In the genomic region with DNA sequence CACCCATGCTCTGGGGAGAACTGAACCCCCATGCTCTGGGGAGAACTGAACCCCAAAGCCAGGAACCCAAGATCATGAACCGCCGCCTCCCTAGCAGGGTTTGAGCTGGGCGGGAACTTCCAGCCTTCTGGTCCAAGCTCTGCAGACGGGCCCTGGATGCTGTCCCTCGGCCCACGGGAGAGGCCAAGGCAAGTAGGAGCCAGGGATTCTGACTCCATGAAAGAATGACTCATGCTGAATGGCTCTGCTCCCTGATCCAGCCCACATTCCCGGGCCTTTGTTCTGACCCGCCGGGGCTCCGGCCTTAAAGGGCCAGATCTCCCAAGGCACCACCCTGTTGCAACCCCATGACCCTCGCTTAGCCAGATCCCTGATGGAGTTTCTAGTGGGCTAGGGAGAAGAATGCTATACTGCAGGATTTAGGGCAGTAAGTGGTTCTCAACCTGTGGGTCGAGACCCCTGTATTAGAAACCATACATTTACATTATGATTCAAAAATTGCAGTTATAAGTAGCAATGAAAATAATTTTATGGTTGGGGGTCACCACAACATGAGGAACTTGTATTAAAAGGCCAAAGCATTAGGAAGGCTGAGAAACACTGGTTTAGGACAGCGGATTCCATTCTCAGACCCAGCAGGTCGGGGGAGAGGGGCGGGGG, we compare ENCODE assay signal across 7 mouse cellular contexts.
DNase-seq lines count a peak whose midpoint lies in the region; ATAC-seq and TF ChIP-seq lines count a peak whose summit lies in the region.

No protein-coding gene starts in this region.

- no peaks in the 10 kb centered on the region for H3K36me3 ChIP-seq in hindbrain, postnatal 0 days (ENCODE audit: insufficient read depth, low read length)
- H3K36me3 ChIP-seq in midbrain, postnatal 0 days (ENCODE audit: insufficient read depth, low read length) = no peaks in the 10 kb centered on the region

- DNase-seq in Patski (ENCODE audit: low read depth, low spot score) = no peak
- peak; percentile 34 for DNase-seq in cerebellum, adult 11-12 months
- DNase-seq in gastrocnemius, adult 8-10 months (ENCODE audit: low spot score in 2 of 2) = peak; percentile 73 to 81
- DNase-seq in hindbrain, postnatal 0 days (ENCODE audit: low spot score) = peak; percentile 58
- peak; percentile 32 for DNase-seq in left cerebral cortex, postnatal 4 days
- DNase-seq in midbrain, postnatal 0 days (ENCODE audit: low spot score) = peak; percentile 42

- no peaks in the 10 kb centered on the region for H3K27me3 ChIP-seq in Patski
- no peaks in the 10 kb centered on the region for H3K27me3 ChIP-seq in hindbrain, postnatal 0 days (ENCODE audit: insufficient read depth, low read length)
- peaks cover 6% of the 10 kb centered on the region; the same call in 1 of the 2 replicates for H3K27me3 ChIP-seq in midbrain, postnatal 0 days (ENCODE audit: insufficient read depth, low read length)

- TF ChIP-seq CTCF in Patski (IDR thresholded peaks at IDR 0.05) = no peak
- no peak for TF ChIP-seq CTCF in hindbrain, postnatal 0 days (IDR thresholded peaks at IDR 0.05; ENCODE audit: low read depth)
- no peak for TF ChIP-seq CTCF in midbrain, postnatal 0 days (IDR thresholded peaks at IDR 0.05)

- intact Hi-C loops in left cerebral cortex, postnatal 4 days (cut with DNase I) = loop anchor here (10.0 kb wide), 2 partner anchors 148 to 708 kb away; no protein-coding TSS in a partner anchor

- POLR2A ChIA-PET in Patski (lab: Charles Lee) = interaction anchor here (0.9 to 1.1 kb wide), 2 partner anchors 77 to 259 kb away, joined by 3 read pairs; no protein-coding TSS in a partner anchor

- ATAC-seq in Patski = peak; percentile 65
- ATAC-seq in hindbrain, postnatal 0 days = peak; percentile 24; the same call in 1 of the 2 replicates
- ATAC-seq in midbrain, postnatal 0 days (ENCODE audit: low FRiP score) = 0 out of 2 replicates have a peak, but pooled peaks have one; percentile 31
- no peak for ATAC-seq in megakaryocyte progenitor cell, adult 5-6 weeks (replicated peaks; ENCODE audit: poor library complexity)

- H3K9ac ChIP-seq in hindbrain, postnatal 0 days (replicated peaks; ENCODE audit: low read length) = no peak overlapping the region
- H3K9ac ChIP-seq in midbrain, postnatal 0 days (replicated peaks; ENCODE audit: low read length, poor library complexity, severe bottlenecking) = no peak overlapping the region

- CTCF ChIA-PET in Patski (lab: Charles Lee) = interaction anchor here (0.8 to 2.5 kb wide), 8 partner anchors 12 to 191 kb away, joined by 3 to 11 read pairs (median 4); no protein-coding TSS in a partner anchor

- no peak overlapping the region for H3K4me3 ChIP-seq in hindbrain, postnatal 0 days (ENCODE audit: low read length)
- no peak overlapping the region for H3K4me3 ChIP-seq in midbrain, postnatal 0 days (ENCODE audit: low read depth, low read length)

- H3K4me2 ChIP-seq in hindbrain, postnatal 0 days (ENCODE audit: low read depth, low read length) = no peak overlapping the region
- H3K4me2 ChIP-seq in midbrain, postnatal 0 days (ENCODE audit: low read depth, low read length, poor library complexity, severe bottlenecking) = 0 out of 2 replicates have a peak overlapping the region, but pooled peaks have one; percentile 5

- 20% methylated on average over 14 of the region's 15 CpGs for WGBS in hindbrain, postnatal 0 days
- WGBS in midbrain, postnatal 0 days = 16% methylated on average over 15 of the region's 15 CpGs

- in situ Hi-C loops in Patski (cut with MboI; ENCODE audit: low pct_unique_long_range_greater_than_20kb) = loop anchor here (5.0 to 10.0 kb wide), 5 partner anchors 150 to 710 kb away; no protein-coding TSS in a partner anchor

- no peak overlapping the region for H3K27ac ChIP-seq in hindbrain, postnatal 0 days
- H3K27ac ChIP-seq in midbrain, postnatal 0 days (ENCODE audit: low read depth, low read length) = no peak overlapping the region

- H3K9me3 ChIP-seq in hindbrain, postnatal 0 days (ENCODE audit: low read length) = no peaks in the 10 kb centered on the region
- no peaks in the 10 kb centered on the region for H3K9me3 ChIP-seq in midbrain, postnatal 0 days (ENCODE audit: low read length)

- H3K4me1 ChIP-seq in hindbrain, postnatal 0 days (ENCODE audit: insufficient read depth, low read length) = no peaks in the 10 kb centered on the region
- no peaks in the 10 kb centered on the region for H3K4me1 ChIP-seq in midbrain, postnatal 0 days (ENCODE audit: insufficient read depth, low read length)
